ENCODE assay signal across 8 mouse cellular contexts in the genomic region with DNA sequence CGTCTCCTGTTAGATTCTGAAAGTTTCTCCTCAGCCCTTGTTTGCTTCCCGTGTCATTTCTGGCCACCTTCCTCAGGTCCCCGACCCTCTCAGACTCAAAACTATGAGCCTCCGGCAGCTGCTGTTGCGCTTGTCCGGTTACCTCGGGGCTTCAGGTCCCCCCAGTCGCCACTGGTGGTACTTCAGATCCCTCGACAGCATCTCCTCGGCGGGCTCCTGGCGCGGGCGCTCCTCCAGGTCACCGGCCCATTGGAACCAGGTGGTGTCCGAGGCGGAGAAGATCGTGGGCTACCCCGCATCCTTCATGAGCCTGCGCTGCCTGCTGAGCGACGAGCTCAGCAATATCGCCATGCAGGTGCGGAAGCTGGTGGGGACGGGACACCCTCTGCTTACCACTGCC. TPM values are rescaled to one million over a fixed set of nuclear protein-coding genes. Genes with fewer than 3 reads are reported as not detected.
DNase-seq lines count a peak whose midpoint lies in the region; ATAC-seq and TF ChIP-seq lines count a peak whose summit lies in the region.

No protein-coding gene starts in this region.

- no peak for TF ChIP-seq CTCF in forebrain, postnatal 0 days (IDR thresholded peaks at IDR 0.05; ENCODE audit: low read depth)

- H3K27me3 ChIP-seq in forebrain, postnatal 0 days (ENCODE audit: insufficient read depth, low read length) = no peaks in the 10 kb centered on the region

- WGBS in forebrain, postnatal 0 days = under 1% methylated on average over 25 of the region's 25 CpGs

- peak; percentile 3 for ATAC-seq in forebrain, postnatal 0 days
- peak; percentile 69 for ATAC-seq in megakaryocyte-erythroid progenitor cell, adult 5-6 weeks (replicated peaks; ENCODE audit: low FRiP score, low TSS enrichment, poor library complexity, severe bottlenecking)

- H3K4me3 ChIP-seq in forebrain, postnatal 0 days (ENCODE audit: low read depth, low read length) = peak overlapping the region; percentile 78

- H3K9ac ChIP-seq in forebrain, postnatal 0 days = peak overlapping the region; percentile 97

- peak; percentile 23 for DNase-seq in adrenal gland, postnatal 25 days
- DNase-seq in adrenal gland, postnatal 10 days = no peak
- peak; percentile 23 for DNase-seq in right cerebral cortex, postnatal 14 days
- DNase-seq in right cerebral cortex, postnatal 25 days = no peak
- no peak for DNase-seq in forebrain, postnatal 0 days
- DNase-seq in kidney, postnatal 25 days = peak; percentile 35 to 57
- DNase-seq in layer of hippocampus, adult 18-20 months (ENCODE audit: low spot score in 2 of 2) = no peak

- peak overlapping the region; percentile 95 for H3K4me2 ChIP-seq in forebrain, postnatal 0 days (ENCODE audit: low read depth)

- no peaks in the 10 kb centered on the region for H3K9me3 ChIP-seq in forebrain, postnatal 0 days (ENCODE audit: low read length)

- H3K4me1 ChIP-seq in forebrain, postnatal 0 days (ENCODE audit: insufficient read depth) = peaks cover 7% of the 10 kb centered on the region; the same call in 1 of the 2 replicates

- no peaks in the 10 kb centered on the region for H3K36me3 ChIP-seq in forebrain, postnatal 0 days (ENCODE audit: insufficient read depth)

- peak overlapping the region; percentile 93 for H3K27ac ChIP-seq in forebrain, postnatal 0 days (ENCODE audit: low read depth, low read length)

RNA-seq across cellular contexts. Expression of a gene that starts 0.4 kb away (rescaled TPM):
- total RNA-seq in adrenal gland, postnatal 25 days (2021) = 15.3 and 19.2 TPM in 2 replicates
- total RNA-seq in adrenal gland, postnatal 10 days (2021) = 10 to 100 TPM; 16.1 to 19.5 TPM
- 20.5 and 21.1 TPM in 2 replicates for total RNA-seq in forebrain, postnatal 0 days (2014; rRNA removed)
- 14.0 and 18.4 TPM in 2 replicates for polyA plus RNA-seq in forebrain, postnatal 0 days (2015; fragmentation: Nextera tagmentation; extraction: Ambion mirVana)
- total RNA-seq in megakaryocyte-erythroid progenitor cell, adult 5-6 weeks (2014; fragmentation: Nextera tagmentation) = 18.9 and 20.2 TPM in 2 replicates
- 25.5 and 27.2 TPM in 2 replicates for total RNA-seq in megakaryocyte-erythroid progenitor cell, adult 5-6 weeks (2017)
- 10 to 100 TPM; 18.3 to 19.6 TPM for total RNA-seq in layer of hippocampus, adult 18-20 months (2021)

RNA-seq across cellular contexts. Expression of a gene that starts 47.2 kb away (rescaled TPM):
- 0.82 TPM in 1 of 2 replicates, not detected in the other for total RNA-seq in adrenal gland, postnatal 25 days (2021)
- total RNA-seq in adrenal gland, postnatal 10 days (2021) = under 1 TPM; 0.33 to 0.51 TPM
- 0.77 and 2.2 TPM in 2 replicates for total RNA-seq in forebrain, postnatal 0 days (2014; rRNA removed)
- 2.3 and 2.4 TPM in 2 replicates for polyA plus RNA-seq in forebrain, postnatal 0 days (2015; fragmentation: Nextera tagmentation; extraction: Ambion mirVana)
- not detected in 2 replicates for total RNA-seq in megakaryocyte-erythroid progenitor cell, adult 5-6 weeks (2014; fragmentation: Nextera tagmentation)
- total RNA-seq in megakaryocyte-erythroid progenitor cell, adult 5-6 weeks (2017) = not detected in 2 replicates
- total RNA-seq in layer of hippocampus, adult 18-20 months (2021) = 1 to 10 TPM; 1.5 to 1.7 TPM

RNA-seq across cellular contexts. Expression of a gene that starts 47.3 kb away (rescaled TPM):
- total RNA-seq in adrenal gland, postnatal 25 days (2021) = 6.2 and 6.3 TPM in 2 replicates
- 1 to 10 TPM; 2.8 to 5.3 TPM for total RNA-seq in adrenal gland, postnatal 10 days (2021)
- 31.5 and 38.3 TPM in 2 replicates for total RNA-seq in forebrain, postnatal 0 days (2014; rRNA removed)
- 16.4 and 19.9 TPM in 2 replicates for polyA plus RNA-seq in forebrain, postnatal 0 days (2015; fragmentation: Nextera tagmentation; extraction: Ambion mirVana)
- not detected in 2 replicates for total RNA-seq in megakaryocyte-erythroid progenitor cell, adult 5-6 weeks (2014; fragmentation: Nextera tagmentation)
- not detected in 2 replicates for total RNA-seq in megakaryocyte-erythroid progenitor cell, adult 5-6 weeks (2017)
- total RNA-seq in layer of hippocampus, adult 18-20 months (2021) = 10 to 100 TPM; 81.7 to 82.8 TPM

Comparison
In these comparisons a context has a peak if more than half of its experiments do, and no peak if none do; other contexts are left out.
1. DNase-seq: peak in adrenal gland, postnatal 25 days (single experiment), right cerebral cortex, postnatal 14 days (single experiment) and kidney, postnatal 25 days (2 of 2); none in adrenal gland, postnatal 10 days (single experiment), right cerebral cortex, postnatal 25 days (single experiment), forebrain, postnatal 0 days (single experiment) and layer of hippocampus, adult 18-20 months (0 of 2).